Mouse (Mus musculus) kidney, embryonic 14.5 days (tissue): Measurements from ENCODE around the gene Cog5. TPM values are rescaled to one million over a fixed set of nuclear protein-coding genes. Genes with fewer than 3 reads are reported as not detected.
A peak's percentile ranks its signal among the peaks of the same experiment; 100 is the strongest.
"Not testable (repeated sequence)": the region's sequence is repeated elsewhere in the genome, so short reads cannot be mapped to it uniquely, and the experiment has no call there.

Experiments
- ATAC-seq: fragments of 200-750 bp; cut with Nextera tagmentation; 2 replicates; pipeline ENCODE4 v1.8.0; 2017; ENCODE audit warnings: moderate number of reproducible peaks, mild to moderate bottlenecking, moderate TSS enrichment, moderate library complexity; ENCODE audit not compliant: low FRiP score, low TSS enrichment
- H3K27ac ChIP-seq: fragments of 300-500 bp; sonication (generic); 2 replicates; pipeline ENCODE4 v1.5.1; 2014; ENCODE audit warnings: low read depth, mild to moderate bottlenecking, low read length, moderate library complexity, mixed read lengths
- H3K27me3 ChIP-seq: fragments of 300-500 bp; sonication (generic); 2 replicates; pipeline ENCODE4 v1.6.1; 2014; ENCODE audit warnings: mild to moderate bottlenecking, low read length; ENCODE audit not compliant: control insufficient read depth, insufficient read depth
- H3K36me3 ChIP-seq: fragments of 300-500 bp; sonication (generic); 2 replicates; pipeline ENCODE4 v1.6.1; 2014; ENCODE audit warnings: low read length, mixed read lengths; ENCODE audit not compliant: control insufficient read depth, insufficient read depth
- H3K4me1 ChIP-seq: fragments of 300-500 bp; sonication (generic); 2 replicates; pipeline ENCODE4 v1.6.1; 2014; ENCODE audit warnings: low read length, mixed read lengths; ENCODE audit not compliant: control insufficient read depth, insufficient read depth
- H3K4me2 ChIP-seq: fragments of 300-500 bp; sonication (generic); replicated peaks from 2 replicates; pipeline ENCODE4 v1.6.1; 2014; ENCODE audit warnings: low read depth, mild to moderate bottlenecking, low read length
- H3K4me3 ChIP-seq: fragments of 300-500 bp; sonication (generic); 2 replicates; pipeline ENCODE4 v1.5.1; 2014; ENCODE audit warnings: mild to moderate bottlenecking, low read length
- H3K9ac ChIP-seq: fragments of 300-500 bp; sonication (generic); 2 replicates; pipeline ENCODE4 v1.6.1; 2014; ENCODE audit warnings: low read depth, mild to moderate bottlenecking, low read length, moderate library complexity
- H3K9me3 ChIP-seq: fragments of 300-500 bp; sonication (generic); 2 replicates; pipeline ENCODE4 v1.6.1; 2016; ENCODE audit warnings: low read length; ENCODE audit not compliant: control insufficient read depth
- WGBS: fragments of 180-500 bp; shearing (Covaris S2); extraction: QIAGEN DNeasy Blood & Tissue Kit; methylation state at CpG from one replicate; pipeline ENCODE4 v1.1.7; 2014; 5-methylcytosine and 5-hydroxymethylcytosine counted together
- polyA plus RNA-seq: library from polyadenylated mRNA; unstranded; fragments of >200 nt; fragmentation: Nextera tagmentation; extraction: Ambion mirVana; gene quantifications from 2 replicates; pipeline ENCODE4 v1.2.1, GENCODE M21; 2014

Gene Cog5
- 26.2 and 37.4 TPM in 2 replicates for polyA plus RNA-seq

- H3K36me3 ChIP-seq, result no peaks in the 10 kb centered on the region
- peak; percentile 97 for ATAC-seq
- H3K4me1 ChIP-seq, result no peaks in the 10 kb centered on the region
- peak within 1 kb of the TSS; percentile 87 for H3K4me3 ChIP-seq
- under 1% methylated on average over 47 of the region's 47 CpGs for WGBS
- H3K9ac ChIP-seq, result peak within 1 kb of the TSS; percentile 74
- H3K27me3 ChIP-seq, result no peaks in the 10 kb centered on the region
- peak within 1 kb of the TSS; percentile 51 for H3K4me2 ChIP-seq
- peak within 1 kb of the TSS; percentile 79 for H3K27ac ChIP-seq
- no peaks in the 10 kb centered on the region for H3K9me3 ChIP-seq
These were observed at the start of gene Cog5, which contains the start of gene Dus4l for GRCm38 (mm10) chr12:31654197-31654964. TSS of gene Cog5 (plus strand) at chr12:31654869. TSS of gene Dus4l (minus strand) at chr12:31654826.

- no peak overlapping the region for H3K9ac ChIP-seq
- WGBS, result 91% methylated on average over 3 of the region's 3 CpGs
These were observed 49.8 kb upstream of the Cog5 start for GRCm38 (mm10) chr12:31604894-31605293.

DNA sequence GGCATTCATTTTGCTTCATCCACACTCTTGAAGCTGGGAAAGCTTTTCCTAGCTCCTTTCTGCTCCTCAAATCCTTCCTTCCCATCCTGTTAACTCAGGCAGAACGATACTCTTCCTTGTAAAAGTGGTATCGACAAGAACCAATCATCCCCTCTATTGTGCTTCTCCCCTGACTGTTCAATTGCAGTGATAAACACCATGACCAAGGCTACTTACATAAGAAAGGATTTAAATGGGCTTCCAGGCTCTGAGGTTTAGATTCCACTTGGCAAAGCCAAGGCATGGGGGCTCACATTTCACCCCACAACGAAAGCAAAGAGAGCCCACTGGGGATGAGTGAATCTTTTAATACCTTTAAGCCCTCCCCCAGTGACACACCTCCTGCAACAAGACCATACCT lies 46.5 kb upstream of the Cog5 start:
- H3K4me3 ChIP-seq, result no peak overlapping the region
- no peak for ATAC-seq

More at GRCm38 (mm10) chr12:31604894-31605293, 49.8 kb upstream of the Cog5 start:
- no peaks in the 10 kb centered on the region for H3K9me3 ChIP-seq
- no peak overlapping the region for H3K4me3 ChIP-seq
- no peak overlapping the region for H3K27ac ChIP-seq
- H3K36me3 ChIP-seq, result no peaks in the 10 kb centered on the region
- H3K27me3 ChIP-seq, result no peaks in the 10 kb centered on the region
- H3K4me2 ChIP-seq, result no peak overlapping the region
- no peak for ATAC-seq
- H3K4me1 ChIP-seq, result no peaks in the 10 kb centered on the region

DNA sequence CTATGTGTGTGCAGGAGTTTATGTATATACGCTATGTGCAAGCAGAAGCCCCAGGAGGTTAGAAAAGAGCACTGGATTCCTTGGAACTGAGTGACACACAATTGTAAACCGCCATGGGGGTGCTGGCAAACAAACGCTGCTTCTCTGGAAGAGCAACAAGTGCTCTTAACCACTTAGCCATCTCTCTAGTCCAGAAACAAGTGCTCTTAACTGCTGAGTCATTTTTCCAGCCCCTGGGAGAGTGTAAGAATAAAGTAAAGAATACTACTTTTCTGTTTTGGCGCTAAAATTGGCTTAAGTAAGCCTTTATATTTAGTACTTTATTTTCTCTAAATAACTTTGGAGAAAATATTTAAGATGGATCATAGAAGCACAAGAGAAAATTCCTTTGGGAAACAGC lies 41.3 kb upstream of the Cog5 start:
- no peak for ATAC-seq
- no peaks in the 10 kb centered on the region for H3K9me3 ChIP-seq
- H3K27me3 ChIP-seq, result no peaks in the 10 kb centered on the region
- 78% methylated on average over 4 of the region's 4 CpGs for WGBS
- H3K4me3 ChIP-seq, result no peak overlapping the region
- H3K9ac ChIP-seq, result no peak overlapping the region
- no peaks in the 10 kb centered on the region for H3K4me1 ChIP-seq
- H3K36me3 ChIP-seq, result no peaks in the 10 kb centered on the region
- no peak overlapping the region for H3K27ac ChIP-seq
- no peak overlapping the region for H3K4me2 ChIP-seq

More for the DNA sequence above, 46.5 kb upstream of the Cog5 start:
- no peak overlapping the region for H3K9ac ChIP-seq
- no peaks in the 10 kb centered on the region for H3K4me1 ChIP-seq
- no peak overlapping the region for H3K27ac ChIP-seq
- H3K27me3 ChIP-seq, result no peaks in the 10 kb centered on the region
- no peaks in the 10 kb centered on the region for H3K9me3 ChIP-seq
- 24% methylated on average over 3 of the region's 3 CpGs for WGBS
- no peaks in the 10 kb centered on the region for H3K36me3 ChIP-seq
- H3K4me2 ChIP-seq, result no peak overlapping the region

GRCm38 (mm10) chr12:31620106-31620505 lies 34.6 kb upstream of the Cog5 start:
- Histone ChIP-seq H3K9me3 (no peaks in the 10 kb centered on the region), H3K27me3 (no peaks in the 10 kb centered on the region), H3K36me3 (no peaks in the 10 kb centered on the region), H3K4me1 (no peaks in the 10 kb centered on the region), H3K4me3 (no peak overlapping the region), H3K4me2 (no peak overlapping the region), H3K9ac (no peak overlapping the region), H3K27ac (no peak overlapping the region)
- 80% methylated on average over 8 of the region's 8 CpGs for WGBS
- no peak for ATAC-seq

DNA sequence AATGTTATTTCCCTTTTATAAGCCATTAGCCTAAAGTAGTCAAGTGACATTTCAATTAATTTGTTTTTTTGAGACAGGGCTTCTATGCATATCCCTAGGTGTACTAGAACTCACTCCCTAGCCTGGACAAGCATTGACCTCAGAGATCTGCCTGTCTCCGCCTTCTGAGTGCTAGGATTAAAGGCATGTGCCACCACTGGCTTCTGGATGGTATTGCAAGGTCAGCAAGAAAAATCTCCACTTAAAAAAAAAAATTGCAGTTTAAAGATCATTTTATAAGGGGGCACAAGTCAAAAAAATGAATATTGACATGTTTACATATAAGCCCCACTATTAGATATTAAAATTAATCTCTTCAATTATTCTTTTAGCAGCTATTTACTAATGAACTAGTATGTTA lies 29.7 kb upstream of the Cog5 start:
- Histone ChIP-seq H3K9ac (no peak overlapping the region), H3K27me3 (no peaks in the 10 kb centered on the region), H3K36me3 (peaks cover 7% of the 10 kb centered on the region; the same call in 1 of the 2 replicates), H3K27ac (no peak overlapping the region), H3K4me1 (no peaks in the 10 kb centered on the region), H3K4me2 (no peak overlapping the region), H3K4me3 (no peak overlapping the region), H3K9me3 (no peaks in the 10 kb centered on the region)
- no peak for ATAC-seq
- WGBS, result 89% methylated on average over 1 of the region's 1 CpGs

- H3K4me2 ChIP-seq, ATAC-seq, H3K9me3 ChIP-seq, H3K27ac ChIP-seq, H3K36me3 ChIP-seq, H3K27me3 ChIP-seq, H3K4me3 ChIP-seq, H3K4me1 ChIP-seq, H3K9ac ChIP-seq: not testable (repeated sequence)
- 95% methylated on average over 9 of the region's 9 CpGs for WGBS
These were observed 26.3 kb upstream of the Cog5 start for GRCm38 (mm10) chr12:31628396-31628795.

DNA sequence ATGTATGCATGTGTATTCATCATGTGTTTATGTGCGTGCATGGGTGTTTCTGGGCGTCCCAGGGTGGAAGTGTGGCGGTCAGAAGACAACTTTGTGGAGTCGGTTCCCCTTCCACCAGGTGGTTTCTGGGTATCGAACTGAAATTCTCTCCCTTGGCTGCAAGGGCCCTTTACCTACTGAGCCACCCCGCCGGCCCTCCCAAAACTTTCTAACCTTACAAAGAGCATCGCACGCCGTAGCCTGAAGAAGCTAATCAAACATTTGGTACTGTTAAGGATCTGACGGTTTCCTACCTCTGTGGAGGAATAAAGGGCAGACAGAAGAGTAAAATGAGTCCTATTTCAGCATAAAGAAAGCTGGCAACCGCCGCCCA lies 20.7 kb upstream of the Cog5 start:
- Histone ChIP-seq H3K4me3 (peak overlapping the region; percentile 62), H3K4me1 (0 out of 2 replicates have a peak, but pooled peaks cover 4% of the 10 kb centered on the region), H3K9ac (peak overlapping the region; percentile 86), H3K9me3 (no peaks in the 10 kb centered on the region), H3K27me3 (no peaks in the 10 kb centered on the region), H3K36me3 (no peaks in the 10 kb centered on the region), H3K27ac (peak overlapping the region; percentile 55), H3K4me2 (peak overlapping the region; percentile 81)
- peak; percentile 63; the same call in 1 of the 2 replicates for ATAC-seq
- 13% methylated on average over 13 of the region's 13 CpGs for WGBS
